Mouse (Mus musculus) midbrain, postnatal 0 days (tissue): ENCODE results near the gene Setd7. TPM values are rescaled to one million over a fixed set of nuclear protein-coding genes. Genes with fewer than 3 reads are reported as not detected.
"Not testable (repeated sequence)": the region's sequence is repeated elsewhere in the genome, so short reads cannot be mapped to it uniquely, and the experiment has no call there.

Experiments
- ATAC-seq: fragments of 200-750 bp; cut with Nextera tagmentation; 2 replicates; pipeline ENCODE4 v1.8.0; 2017; ENCODE audit warnings: moderate number of reproducible peaks, mild to moderate bottlenecking, moderate TSS enrichment, moderate library complexity; ENCODE audit not compliant: low FRiP score
- DNase-seq: peaks from one replicate; pipeline ENCODE4 v3.0.0-alpha.2; 2015; ENCODE audit warnings: low spot score
- H3K27ac ChIP-seq: fragments of 300-500 bp; sonication (generic); 2 replicates; pipeline ENCODE4 v1.5.1; 2014; ENCODE audit warnings: low read depth, mild to moderate bottlenecking, low read length, mixed read lengths
- H3K27me3 ChIP-seq: fragments of 300-500 bp; sonication (generic); 2 replicates; pipeline ENCODE4 v1.6.1; 2014; ENCODE audit warnings: low read length, control low read depth, mixed read lengths; ENCODE audit not compliant: insufficient read depth
- H3K36me3 ChIP-seq: fragments of 300-500 bp; sonication (generic); 2 replicates; pipeline ENCODE4 v1.6.1; 2014; ENCODE audit warnings: low read length, control low read depth, mixed read lengths; ENCODE audit not compliant: insufficient read depth
- H3K4me1 ChIP-seq: fragments of 300-500 bp; sonication (generic); 2 replicates; pipeline ENCODE4 v1.6.1; 2014; ENCODE audit warnings: mild to moderate bottlenecking, control low read depth, antibody characterized with exemption, low read length, mixed read lengths; ENCODE audit not compliant: insufficient read depth
- H3K4me2 ChIP-seq: fragments of 300-500 bp; sonication (generic); 2 replicates; pipeline ENCODE4 v1.6.1; 2014; ENCODE audit warnings: low read depth, mild to moderate bottlenecking, low read length, mixed read lengths; ENCODE audit not compliant: poor library complexity, severe bottlenecking
- H3K4me3 ChIP-seq: fragments of 300-500 bp; sonication (generic); 2 replicates; pipeline ENCODE4 v1.5.1; 2014; ENCODE audit warnings: low read depth, mild to moderate bottlenecking, low read length, moderate library complexity
- H3K9ac ChIP-seq: fragments of 300-500 bp; sonication (generic); replicated peaks from 2 replicates; pipeline ENCODE4 v1.6.1; 2014; ENCODE audit warnings: mild to moderate bottlenecking, low read length, moderate library complexity, mixed read lengths; ENCODE audit not compliant: poor library complexity, severe bottlenecking
- H3K9me3 ChIP-seq: fragments of 300-500 bp; sonication (generic); 2 replicates; pipeline ENCODE4 v1.6.1; 2016; ENCODE audit warnings: low read length, control low read depth
- CTCF ChIP-seq: IDR thresholded peaks from 2 replicates; pipeline ENCODE4 v1.5.1; 2016; ENCODE audit warnings: antibody characterized with exemption, mild to moderate bottlenecking
- WGBS: fragments of 180-500 bp; shearing (Covaris S2); extraction: QIAGEN DNeasy Blood & Tissue Kit; methylation state at CpG from one replicate; pipeline ENCODE4 v1.1.7; 2014; 5-methylcytosine and 5-hydroxymethylcytosine counted together
- polyA plus RNA-seq: library from polyadenylated mRNA; unstranded; fragments of >200 nt; fragmentation: Nextera tagmentation; extraction: Ambion mirVana; gene quantifications from 2 replicates; pipeline ENCODE4 v1.2.1, GENCODE M21; 2015
- total RNA-seq: library from RNA; depleted of rRNA; stranded (reverse); fragments of >200 nt; gene quantifications from 2 replicates; pipeline ENCODE4 v1.2.3, GENCODE M21; 2014

Setd7 gene
- total and polyA plus RNA-seq, 2 experiments from 2014 or later: 2.7 to 11.7 TPM

DNA sequence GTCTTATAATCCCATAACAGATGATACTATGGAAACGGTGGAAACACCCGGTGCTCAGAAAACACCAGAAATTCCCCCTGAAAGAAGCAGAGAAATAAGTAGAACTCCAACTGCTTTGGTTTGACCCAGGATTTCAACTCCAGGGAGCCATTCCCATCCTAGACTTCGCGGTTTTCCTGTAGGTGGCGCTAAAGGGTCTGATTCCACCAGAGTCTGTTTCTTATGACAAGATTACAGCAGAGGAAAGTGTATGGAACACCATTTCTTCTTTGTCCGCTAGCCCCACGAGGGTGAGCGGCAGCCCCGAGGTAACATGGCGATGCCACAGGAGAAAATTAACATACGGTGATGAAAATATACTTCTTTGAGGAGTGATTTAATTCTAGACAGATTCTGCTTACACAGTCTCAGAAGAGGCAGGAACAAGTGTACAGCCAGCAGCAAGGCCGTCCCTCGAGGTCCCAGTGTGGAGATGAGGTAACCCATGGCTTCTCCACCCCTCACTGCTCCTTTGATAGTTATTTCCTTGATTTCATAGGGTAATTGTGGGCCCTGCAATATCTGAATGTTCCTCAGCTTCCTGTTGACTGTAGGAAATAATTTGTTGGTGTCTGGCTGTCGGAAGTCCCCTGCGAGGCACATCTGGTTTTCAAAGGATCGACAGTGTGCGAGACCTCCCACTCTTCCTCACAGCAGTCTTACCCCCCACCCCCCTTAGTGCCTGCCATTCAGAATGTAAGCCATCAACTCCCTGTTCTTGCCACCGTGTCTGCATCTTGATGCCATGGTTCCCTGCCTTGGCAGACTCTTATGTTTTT is 23.1 kb upstream of the Setd7 start:
- Histone ChIP-seq H3K4me3 (no peak overlapping the region), H3K27ac (no peak overlapping the region), H3K9ac (no peak overlapping the region), H3K4me2 (no peak overlapping the region), H3K36me3 (no peaks in the 10 kb centered on the region), H3K4me1 (no peaks in the 10 kb centered on the region), H3K9me3 (no peaks in the 10 kb centered on the region), H3K27me3 (no peaks in the 10 kb centered on the region)
- peak; percentile 93 for TF ChIP-seq CTCF
- WGBS: 27% methylated on average over 18 of the region's 18 CpGs
- peak; percentile 88 for DNase-seq
- ATAC-seq: peak; percentile 91

GRCm38 (mm10) chr3:51579243-51579642 is 18.6 kb upstream of the Setd7 start:
- not testable (repeated sequence) for H3K27me3 ChIP-seq, H3K9ac ChIP-seq, H3K4me1 ChIP-seq, H3K36me3 ChIP-seq, H3K4me3 ChIP-seq, H3K27ac ChIP-seq, H3K4me2 ChIP-seq, ATAC-seq, H3K9me3 ChIP-seq, DNase-seq
- 86% methylated on average over 4 of the region's 4 CpGs for WGBS

GRCm38 (mm10) chr3:51577816-51578749 is 17.4 kb upstream of the Setd7 start:
- Histone ChIP-seq H3K4me2 (no peak overlapping the region), H3K27ac (no peak overlapping the region), H3K27me3 (no peaks in the 10 kb centered on the region), H3K36me3 (no peaks in the 10 kb centered on the region), H3K4me3 (no peak overlapping the region), H3K4me1 (no peaks in the 10 kb centered on the region), H3K9me3 (no peaks in the 10 kb centered on the region), H3K9ac (no peak overlapping the region)
- TF ChIP-seq CTCF: no peak
- ATAC-seq (no peak), DNase-seq (no peak)
- WGBS: 81% methylated on average over 12 of the region's 12 CpGs

DNA sequence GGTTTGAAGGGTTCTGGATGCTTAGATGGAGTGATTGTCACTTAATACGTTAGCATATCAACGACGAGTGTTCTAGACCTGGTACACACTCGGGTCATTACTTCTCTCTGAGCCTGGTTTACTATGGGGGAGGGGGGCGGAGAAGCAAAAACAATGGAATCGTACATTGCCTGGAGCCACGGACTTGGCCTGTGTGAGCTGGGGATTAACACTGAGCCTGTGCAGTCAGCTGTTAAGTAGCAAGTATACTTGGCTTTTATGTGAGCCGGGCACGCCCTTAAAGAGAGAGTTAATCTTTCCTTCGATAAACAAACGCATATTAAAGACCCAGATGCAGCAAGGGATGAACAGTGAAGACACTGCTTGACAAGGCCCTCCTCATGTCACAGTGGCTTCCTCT is 16.7 kb upstream of the Setd7 start:
- DNase-seq (no peak), ATAC-seq (no peak)
- Histone ChIP-seq H3K27ac (no peak overlapping the region), H3K4me3 (no peak overlapping the region), H3K4me2 (no peak overlapping the region), H3K36me3 (no peaks in the 10 kb centered on the region), H3K9ac (no peak overlapping the region), H3K4me1 (no peaks in the 10 kb centered on the region), H3K27me3 (no peaks in the 10 kb centered on the region), H3K9me3 (no peaks in the 10 kb centered on the region)
- no peak for TF ChIP-seq CTCF
- WGBS: 34% methylated on average over 11 of the region's 11 CpGs

GRCm38 (mm10) chr3:51573915-51574314 is 13.2 kb upstream of the Setd7 start:
- H3K9me3 ChIP-seq: no peaks in the 10 kb centered on the region
- WGBS: 73% methylated on average over 9 of the region's 9 CpGs
- TF ChIP-seq CTCF: no peak
- no peak overlapping the region for H3K4me2 ChIP-seq
- H3K27me3 ChIP-seq: no peaks in the 10 kb centered on the region
- H3K36me3 ChIP-seq: no peaks in the 10 kb centered on the region
- H3K4me1 ChIP-seq: no peaks in the 10 kb centered on the region
- H3K9ac ChIP-seq: no peak overlapping the region
- H3K4me3 ChIP-seq: no peak overlapping the region
- ATAC-seq: no peak
- no peak for DNase-seq
- H3K27ac ChIP-seq: no peak overlapping the region

DNA sequence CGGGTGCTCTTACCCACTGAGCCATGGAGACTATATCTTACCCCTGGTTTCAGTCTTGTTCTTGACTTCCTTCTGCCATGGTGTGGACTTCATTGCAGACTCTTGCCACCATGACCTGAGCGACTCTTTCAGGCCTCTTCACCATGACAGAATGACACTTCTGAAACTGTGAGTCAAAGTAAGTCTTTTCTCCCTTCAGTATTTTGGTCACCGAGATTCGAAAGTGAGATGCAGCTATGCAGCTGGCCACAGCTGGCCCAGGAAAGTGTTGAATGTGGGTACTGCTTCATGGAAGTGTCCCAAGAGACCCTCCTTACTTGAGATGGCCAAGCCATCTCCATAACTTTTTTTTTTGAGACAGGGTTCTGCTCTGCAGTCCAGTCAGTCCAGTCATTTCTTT is 9.5 kb upstream of the Setd7 start:
- DNase-seq: no peak

More for the DNA sequence above, 9.5 kb upstream of the Setd7 start:
- Histone ChIP-seq H3K27ac (no peak overlapping the region), H3K9me3 (no peaks in the 10 kb centered on the region), H3K4me2 (no peak overlapping the region), H3K4me1 (no peaks in the 10 kb centered on the region), H3K9ac (no peak overlapping the region), H3K4me3 (no peak overlapping the region), H3K27me3 (no peaks in the 10 kb centered on the region), H3K36me3 (no peaks in the 10 kb centered on the region)
- TF ChIP-seq CTCF: no peak
- ATAC-seq: no peak
- WGBS: 100% methylated on average over 4 of the region's 4 CpGs
